Mouse (Mus musculus) MEL (cell line): ENCODE results near the gene Myo9b. TPM values are rescaled to one million over a fixed set of nuclear protein-coding genes. Genes with fewer than 3 reads are reported as not detected.

Experiments used
- DNase-seq: peaks from one replicate; pipeline ENCODE4 v3.0.0; 2011; ENCODE audit warnings: low read depth, low spot score
- H3K27ac ChIP-seq: 2 replicates; pipeline ENCODE4 v1.5.1; 2012; ENCODE audit warnings: low read depth, mild to moderate bottlenecking, control low read depth, low read length, moderate library complexity; ENCODE audit not compliant: control insufficient read depth
- H3K27me3 ChIP-seq, 2 experiments: fragments of 150-350 bp in 1 of 2; sonication (generic) in 1 of 2; 2 replicates each; pipeline ENCODE4 v1.6.1; 2012; ENCODE audit warnings: low read length in 2 of 2, mild to moderate bottlenecking in 2 of 2, improper control_type of control experiment in 1 of 2, moderate library complexity in 1 of 2; ENCODE audit not compliant: insufficient read depth in 2 of 2, control insufficient read depth in 1 of 2
- H3K36me3 ChIP-seq, 2 experiments: 2 replicates each; pipeline ENCODE4 v1.6.1; 2012 to 2014; ENCODE audit warnings: low read length in 2 of 2, improper control_type of control experiment in 1 of 2, inconsistent platforms in 1 of 2, mild to moderate bottlenecking in 1 of 2; ENCODE audit not compliant: insufficient read depth in 2 of 2, control insufficient read depth in 1 of 2
- H3K4me1 ChIP-seq, 2 experiments: fragments of 150-350 bp in 1 of 2; sonication (generic) in 1 of 2; 2 replicates each; pipeline ENCODE4 v1.6.1; 2012; ENCODE audit warnings: low read length in 2 of 2, improper control_type of control experiment in 1 of 2, mild to moderate bottlenecking in 1 of 2; ENCODE audit not compliant: insufficient read depth in 2 of 2, control insufficient read depth in 1 of 2
- H3K4me3 ChIP-seq, 2 experiments: fragments of 150-350 bp in 1 of 2; sonication (generic) in 1 of 2; 2 replicates each; pipeline ENCODE4 v1.5.1; 2012; ENCODE audit warnings: low read depth in 2 of 2, low read length in 2 of 2, mild to moderate bottlenecking in 2 of 2, moderate library complexity in 2 of 2, control low read depth in 1 of 2, improper control_type of control experiment in 1 of 2; ENCODE audit not compliant: control insufficient read depth in 1 of 2, insufficient read depth in 1 of 2
- H3K79me2 ChIP-seq: 2 replicates; pipeline ENCODE4 v1.6.1; 2012; ENCODE audit warnings: mild to moderate bottlenecking, low read length, moderate library complexity; ENCODE audit not compliant: control insufficient read depth, poor library complexity, insufficient read depth
- H3K9ac ChIP-seq: 2 replicates; pipeline ENCODE4 v1.6.1; 2012; ENCODE audit warnings: low read depth, mild to moderate bottlenecking, control low read depth, low read length, moderate library complexity; ENCODE audit not compliant: control insufficient read depth, poor library complexity, severe bottlenecking
- H3K9me3 ChIP-seq: fragments of 150-350 bp; sonication (generic); replicated peaks from 2 replicates; pipeline ENCODE4 v1.6.1; 2012; ENCODE audit warnings: mild to moderate bottlenecking, low read length, improper control_type of control experiment, moderate library complexity; ENCODE audit not compliant: insufficient read depth
- BHLHE40 ChIP-seq: IDR thresholded peaks from 2 replicates; pipeline ENCODE4 v1.6.1; 2012; ENCODE audit warnings: low read depth, mild to moderate bottlenecking, inconsistent platforms, low read length, improper control_type of control experiment, borderline replicate concordance
- CHD2 ChIP-seq: IDR thresholded peaks from 2 replicates; pipeline ENCODE4 v1.6.1; 2011; ENCODE audit warnings: low read length, improper control_type of control experiment
- CTCF ChIP-seq, 3 experiments: IDR thresholded peaks in 2 of 3; conservative IDR thresholded peaks in 1 of 3; 2 replicates each; pipeline ENCODE4 v1.5.1; 2011 to 2012; ENCODE audit warnings: low read length in 3 of 3, low read depth in 2 of 3, mild to moderate bottlenecking in 2 of 3, improper control_type of control experiment in 1 of 3, inconsistent platforms in 1 of 3, mixed read lengths in 1 of 3, moderate library complexity in 1 of 3; ENCODE audit not compliant: control insufficient read depth in 1 of 3, insufficient read depth in 1 of 3, poor library complexity in 1 of 3, severe bottlenecking in 1 of 3
- E2F4 ChIP-seq: IDR thresholded peaks from 2 replicates; pipeline ENCODE4 v1.6.1; 2011; ENCODE audit warnings: low read depth, low read length, improper control_type of control experiment, borderline replicate concordance
- ELF1 ChIP-seq: IDR thresholded peaks from 2 replicates; pipeline ENCODE4 v1.6.1; 2014; ENCODE audit warnings: low read depth, mild to moderate bottlenecking, inconsistent platforms, low read length, improper control_type of control experiment, moderate library complexity
- EP300 ChIP-seq, 2 experiments: IDR thresholded peaks; 2 replicates each; pipeline ENCODE4 v1.6.1; 2011; ENCODE audit warnings: improper control_type of control experiment in 2 of 2, low read length in 2 of 2, low read depth in 1 of 2, mild to moderate bottlenecking in 1 of 2
- ETS1 ChIP-seq: IDR thresholded peaks from 2 replicates; pipeline ENCODE4 v1.6.1; 2012; ENCODE audit warnings: low read depth, mild to moderate bottlenecking, inconsistent platforms, low read length, improper control_type of control experiment, moderate library complexity
- GABPA ChIP-seq: IDR thresholded peaks from 2 replicates; pipeline ENCODE4 v1.6.1; 2012; ENCODE audit warnings: low read depth, mild to moderate bottlenecking, inconsistent platforms, low read length, improper control_type of control experiment, moderate library complexity
- GATA1 ChIP-seq: IDR thresholded peaks from 2 replicates; pipeline ENCODE4 v1.6.1; 2011; ENCODE audit warnings: low read depth, low read length, improper control_type of control experiment
- HCFC1 ChIP-seq: IDR thresholded peaks from 2 replicates; pipeline ENCODE4 v1.6.1; 2012; ENCODE audit warnings: low read depth, mild to moderate bottlenecking, inconsistent platforms, low read length, improper control_type of control experiment, moderate library complexity
- JUND ChIP-seq: IDR thresholded peaks from 2 replicates; pipeline ENCODE4 v1.6.1; 2011; ENCODE audit warnings: low read depth, mild to moderate bottlenecking, improper control_type of control experiment, low read length
- KAT2A ChIP-seq: conservative IDR thresholded peaks from 2 replicates; pipeline ENCODE4 v1.6.1; 2012; ENCODE audit warnings: low read depth, low read length, improper control_type of control experiment, inconsistent platforms
- MAFK ChIP-seq: IDR thresholded peaks from 2 replicates; pipeline ENCODE4 v1.6.1; 2011; ENCODE audit warnings: low read depth, mild to moderate bottlenecking, low read length, improper control_type of control experiment, borderline replicate concordance
- MAX ChIP-seq: IDR thresholded peaks from 2 replicates; pipeline ENCODE4 v1.6.1; 2011; ENCODE audit warnings: low read length, improper control_type of control experiment
- MAZ ChIP-seq: IDR thresholded peaks from 2 replicates; pipeline ENCODE4 v1.6.1; 2012; ENCODE audit warnings: low read depth, mild to moderate bottlenecking, inconsistent platforms, low read length, improper control_type of control experiment
- MEF2A ChIP-seq: IDR thresholded peaks from 2 replicates; pipeline ENCODE4 v1.6.1; 2014; ENCODE audit warnings: low read depth, mild to moderate bottlenecking, inconsistent platforms, low read length, improper control_type of control experiment; ENCODE audit not compliant: poor library complexity, insufficient replicate concordance, severe bottlenecking; ENCODE audit errors: extremely low read depth
- MXI1 ChIP-seq: IDR thresholded peaks from 2 replicates; pipeline ENCODE4 v1.6.1; 2011; ENCODE audit warnings: mild to moderate bottlenecking, low read depth, low read length, improper control_type of control experiment
- MYC ChIP-seq: IDR thresholded peaks from 2 replicates; pipeline ENCODE4 v1.6.1; 2011; ENCODE audit warnings: low read depth, mild to moderate bottlenecking, low read length, improper control_type of control experiment, moderate library complexity
- NELFE ChIP-seq: IDR thresholded peaks from 2 replicates; pipeline ENCODE4 v1.6.1; 2011; ENCODE audit warnings: low read depth, low read length, improper control_type of control experiment
- NRF1 ChIP-seq: IDR thresholded peaks from 2 replicates; pipeline ENCODE4 v1.6.1; 2014; ENCODE audit warnings: low read depth, mild to moderate bottlenecking, inconsistent platforms, low read length, improper control_type of control experiment, moderate library complexity; ENCODE audit not compliant: poor library complexity, insufficient read depth, severe bottlenecking
- POLR2A ChIP-seq, 2 experiments: IDR thresholded peaks; 2 replicates each; pipeline ENCODE4 v1.6.1; 2011 to 2012; ENCODE audit warnings: low read length in 2 of 2, mild to moderate bottlenecking in 2 of 2, control low read depth in 1 of 2, improper control_type of control experiment in 1 of 2, low read depth in 1 of 2, moderate library complexity in 1 of 2; ENCODE audit not compliant: control insufficient read depth in 1 of 2, insufficient read depth in 1 of 2, poor library complexity in 1 of 2
- POLR2AphosphoS2 ChIP-seq: IDR thresholded peaks from 2 replicates; pipeline ENCODE4 v1.6.1; 2011; ENCODE audit warnings: low read length, improper control_type of control experiment
- POLR2AphosphoS5 ChIP-seq: IDR thresholded peaks from 2 replicates; pipeline ENCODE4 v1.6.1; 2012; ENCODE audit warnings: low read depth, borderline replicate concordance, mild to moderate bottlenecking, inconsistent platforms, low read length, moderate library complexity, mixed read lengths
- RCOR1 ChIP-seq: IDR thresholded peaks from 2 replicates; pipeline ENCODE4 v1.6.1; 2012; ENCODE audit warnings: low read depth, mild to moderate bottlenecking, inconsistent platforms, low read length, improper control_type of control experiment
- SIN3A ChIP-seq: IDR thresholded peaks from 2 replicates; pipeline ENCODE4 v1.6.1; 2012; ENCODE audit warnings: low read length, improper control_type of control experiment, inconsistent platforms
- SMC3 ChIP-seq: IDR thresholded peaks from 2 replicates; pipeline ENCODE4 v1.6.1; 2011; ENCODE audit warnings: low read depth, low read length, improper control_type of control experiment
- TAL1 ChIP-seq: IDR thresholded peaks from 2 replicates; pipeline ENCODE4 v1.6.1; 2012; ENCODE audit warnings: mild to moderate bottlenecking, inconsistent platforms, low read length, moderate library complexity, mixed read lengths
- UBTF ChIP-seq: IDR thresholded peaks from 2 replicates; pipeline ENCODE4 v1.6.1; 2012; ENCODE audit warnings: low read depth, mild to moderate bottlenecking, inconsistent platforms, low read length, improper control_type of control experiment, moderate library complexity, borderline replicate concordance; ENCODE audit not compliant: insufficient read depth
- USF2 ChIP-seq, 2 experiments: IDR thresholded peaks; 2 replicates each; pipeline ENCODE4 v1.6.1; 2011 to 2012; ENCODE audit warnings: improper control_type of control experiment in 2 of 2, low read length in 2 of 2, borderline replicate concordance in 1 of 2, inconsistent platforms in 1 of 2, low read depth in 1 of 2, mild to moderate bottlenecking in 1 of 2; ENCODE audit not compliant: insufficient read depth in 1 of 2
- ZC3H11A ChIP-seq: IDR thresholded peaks from 2 replicates; pipeline ENCODE4 v1.6.1; 2012; ENCODE audit warnings: low read depth, mild to moderate bottlenecking, inconsistent platforms, low read length, improper control_type of control experiment
- ZKSCAN1 ChIP-seq: IDR thresholded peaks from 2 replicates; pipeline ENCODE4 v1.6.1; 2012; ENCODE audit warnings: low read depth, mild to moderate bottlenecking, inconsistent platforms, low read length, improper control_type of control experiment, moderate library complexity
- ZMIZ1 ChIP-seq: IDR thresholded peaks from 2 replicates; pipeline ENCODE4 v1.6.1; 2012; ENCODE audit warnings: low read depth, mild to moderate bottlenecking, inconsistent platforms, low read length, improper control_type of control experiment, moderate library complexity
- ZNF384 ChIP-seq: IDR thresholded peaks from 2 replicates; pipeline ENCODE4 v1.6.1; 2012; ENCODE audit warnings: low read depth, mild to moderate bottlenecking, inconsistent platforms, low read length, improper control_type of control experiment
- polyA plus RNA-seq, 2 experiments: library from polyadenylated mRNA; stranded (reverse) in 1 of 2; unstranded in 1 of 2; fragments of >175 nt in 1 of 2; fragments of >200 nt in 1 of 2; gene quantifications; 2 replicates each; pipeline versions ENCODE4 v1.2.1 to v1.2.4; 2012; ENCODE audit warnings: low replicate concordance in 2 of 2, low read depth in 1 of 2; ENCODE audit not compliant: insufficient read length in 2 of 2, insufficient read depth in 1 of 2, missing spikeins in 1 of 2
- total RNA-seq: library from RNA; depleted of rRNA; stranded (reverse); fragments of 300-350 nt; gene quantifications from 2 replicates; pipeline ENCODE4 v1.2.3, GENCODE M21; 2012

Myo9b gene
- total and polyA plus RNA-seq, 3 experiments = 35.8 to 54.8 (median 52.3) TPM

DNA sequence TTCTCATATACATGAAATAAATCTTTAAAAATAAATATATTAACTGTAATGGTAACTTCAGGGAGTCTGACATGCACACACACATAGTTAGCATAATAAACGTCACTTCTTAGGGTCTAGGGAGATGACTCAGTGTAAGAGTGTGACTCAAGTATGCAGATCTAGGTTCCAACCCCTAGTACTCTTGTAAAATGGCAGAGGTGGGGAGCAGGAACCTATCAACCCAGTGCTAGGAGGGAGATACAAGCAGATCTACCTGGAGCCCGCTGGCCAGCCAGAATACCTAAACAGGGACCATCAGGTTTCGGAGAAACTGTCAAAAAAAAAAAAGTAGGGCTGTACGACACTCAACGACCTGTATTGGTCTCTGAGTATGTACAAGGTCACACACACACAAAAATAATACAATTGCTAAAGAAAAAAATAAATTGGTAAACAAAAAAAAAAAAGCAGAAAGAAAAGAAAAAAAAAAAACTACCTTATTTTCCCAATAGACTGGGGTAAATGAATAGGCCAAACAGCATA is 98.3 kb downstream of the Myo9b start (continued):
- TF ChIP-seq E2F4 (no peak), POLR2A (IDR thresholded peaks at IDR 0.05; ENCODE audit: control insufficient read depth in 1 of 2, insufficient read depth in 1 of 2, low read depth in 1 of 2, low read length in 2 of 2, poor library complexity in 1 of 2) (no peak; a peak in 1 of 4 replicates), KAT2A (no peak)

DNA sequence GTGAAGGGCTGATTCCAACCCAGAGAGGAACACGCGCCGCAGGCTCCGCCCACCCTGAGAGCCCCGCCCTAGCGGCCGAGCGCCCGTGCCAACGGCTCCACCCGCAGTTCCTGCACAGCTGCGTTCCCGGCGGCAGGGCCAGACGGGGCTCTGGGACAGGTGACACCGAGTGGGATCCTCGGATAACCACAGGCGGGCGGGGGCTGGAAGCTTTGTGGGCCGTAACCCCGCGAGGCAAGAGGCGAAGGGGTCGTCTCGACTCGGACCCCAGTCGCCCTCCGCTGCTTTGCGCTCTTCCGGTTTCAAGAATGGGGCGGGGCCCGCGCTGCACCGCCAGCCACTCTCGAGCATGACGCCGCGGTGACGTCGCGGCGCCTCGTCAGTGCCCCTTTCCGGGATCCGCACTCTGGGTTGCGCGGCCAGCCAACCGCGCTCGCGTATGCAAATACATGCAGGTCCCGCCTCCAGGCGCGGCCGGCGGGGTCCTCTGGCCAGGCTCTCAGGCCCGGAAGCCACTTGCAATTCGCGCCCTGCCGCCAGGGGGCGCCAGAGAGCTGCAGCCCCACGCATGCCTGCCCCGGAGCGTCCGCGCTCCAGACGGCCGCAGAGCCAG is 98.8 kb downstream of the Myo9b start, which contains the start of gene Ocel1:
Ocel1 (plus strand) TSS at position 63 of the 613 bp plus-strand sequence.
- Histone ChIP-seq H3K36me3 (peaks cover 0 to 9% of the 10 kb centered on the region in 2 experiments; a peak in 1 of 4 replicates), H3K4me1 (peaks cover 0 to 11% of the 10 kb centered on the region in 2 experiments; a peak in 2 of 4 replicates), H3K27me3 (no peaks in the 10 kb centered on the region), H3K27ac (peak within 1 kb of the TSS; percentile 92), H3K9me3 (no peaks in the 10 kb centered on the region), H3K9ac (peak within 1 kb of the TSS; percentile 78), H3K4me3 (peak within 1 kb of the TSS; percentile 36 to 65), H3K79me2 (peaks cover 6% of the 10 kb centered on the region; the same call in 1 of the 2 replicates)
- peak; percentile 98 for DNase-seq
- peak; percentile 62 for TF ChIP-seq NRF1
- TF ChIP-seq TAL1 = no peak
- TF ChIP-seq SMC3 = no peak
- TF ChIP-seq ETS1 = peak; percentile 50; the same call in 1 of the 2 replicates
- no peak for TF ChIP-seq GATA1
- peak; percentile 84 for TF ChIP-seq NELFE
- no peak; the same call in 1 of the 2 replicates for TF ChIP-seq MYC
- peak; percentile 98 for TF ChIP-seq ELF1
- TF ChIP-seq CHD2 = no peak
- TF ChIP-seq EP300 (IDR thresholded peaks at IDR 0.05; ENCODE audit: low read depth in 1 of 2, low read length in 2 of 2) = no peak
- TF ChIP-seq UBTF = no peak
- no peak for TF ChIP-seq POLR2AphosphoS5
- TF ChIP-seq POLR2AphosphoS2 = no peak
- TF ChIP-seq ZMIZ1 = peak; percentile 72
- no peak for TF ChIP-seq USF2 (IDR thresholded peaks at IDR 0.05; ENCODE audit: borderline replicate concordance in 1 of 2, insufficient read depth in 1 of 2, low read depth in 1 of 2, low read length in 2 of 2)
- TF ChIP-seq SIN3A = peak; percentile 65
- no peak for TF ChIP-seq E2F4
- peak; percentile 69 to 99 (median 79) for TF ChIP-seq CTCF (IDR thresholded peaks at IDR 0.05 in 2 of 3, conservative IDR thresholded peaks at IDR 0.05 in 1 of 3; ENCODE audit: control insufficient read depth in 1 of 3, insufficient read depth in 1 of 3, low read depth in 2 of 3, low read length in 3 of 3, poor library complexity in 1 of 3, severe bottlenecking in 1 of 3)
- no peak for TF ChIP-seq MAFK
- TF ChIP-seq HCFC1 = peak; percentile 81
- peak; percentile 57; the same call in 1 of the 2 replicates for TF ChIP-seq MAX
- no peak for TF ChIP-seq GABPA
- peak; percentile 94 for TF ChIP-seq MXI1
- no peak for TF ChIP-seq MEF2A
- no peak for TF ChIP-seq ZNF384
- no peak for TF ChIP-seq RCOR1
- TF ChIP-seq MAZ = peak; percentile 63; the same call in 1 of the 2 replicates
- TF ChIP-seq JUND = no peak
- no peak for TF ChIP-seq ZC3H11A
- no peak for TF ChIP-seq ZKSCAN1
- peak; percentile 76 to 83 for TF ChIP-seq POLR2A (IDR thresholded peaks at IDR 0.05; ENCODE audit: control insufficient read depth in 1 of 2, insufficient read depth in 1 of 2, low read depth in 1 of 2, low read length in 2 of 2, poor library complexity in 1 of 2)
- TF ChIP-seq BHLHE40 = no peak
